Mouse (Mus musculus) ES-E14 (cell line): ENCODE data around the gene Epsti1. TPM values are rescaled to one million over a fixed set of nuclear protein-coding genes. Genes with fewer than 3 reads are reported as not detected.

Source experiments
- DNase-seq: peaks from one replicate; pipeline ENCODE4 v3.0.0-alpha.2; 2013; ENCODE audit warnings: low read depth, low spot score
- H3K27ac ChIP-seq: 2 replicates; pipeline ENCODE4 v1.5.1; 2012; ENCODE audit warnings: low read depth, mild to moderate bottlenecking, low read length, moderate library complexity, mixed read lengths; ENCODE audit not compliant: poor library complexity, insufficient read depth, severe bottlenecking
- H3K36me3 ChIP-seq: 2 replicates; pipeline ENCODE4 v1.6.1; 2012; ENCODE audit warnings: mild to moderate bottlenecking, low read length, moderate library complexity, mixed read lengths; ENCODE audit not compliant: control insufficient read depth, poor library complexity, insufficient read depth, severe bottlenecking
- H3K4me1 ChIP-seq, 2 experiments: fragments of 150-350 bp in 1 of 2; sonication (generic) in 1 of 2; 2 replicates each; pipeline ENCODE4 v1.6.1; 2012; ENCODE audit warnings: low read length in 2 of 2, mild to moderate bottlenecking in 1 of 2, mixed read lengths in 1 of 2; ENCODE audit not compliant: control insufficient read depth in 2 of 2, insufficient read depth in 2 of 2, poor library complexity in 1 of 2
- H3K4me3 ChIP-seq, 2 experiments: fragments of 150-350 bp in 1 of 2; sonication (generic) in 1 of 2; 2 replicates each; pipeline ENCODE4 v1.5.1; 2012; ENCODE audit warnings: low read length in 2 of 2, low read depth in 1 of 2, mild to moderate bottlenecking in 1 of 2, mixed read lengths in 1 of 2; ENCODE audit not compliant: insufficient read depth in 1 of 2, poor library complexity in 1 of 2, severe bottlenecking in 1 of 2
- H3K9ac ChIP-seq: 2 replicates; pipeline ENCODE4 v1.6.1; 2012; ENCODE audit warnings: low read depth, mild to moderate bottlenecking, low read length, mixed read lengths; ENCODE audit not compliant: poor library complexity, insufficient read depth, severe bottlenecking
- H3K9me3 ChIP-seq: fragments of 150-350 bp; sonication (generic); 2 replicates; pipeline ENCODE4 v1.6.1; 2012; ENCODE audit warnings: low read depth, mild to moderate bottlenecking, low read length; ENCODE audit not compliant: control insufficient read depth, insufficient read depth
- CHD2 ChIP-seq: IDR thresholded peaks from 2 replicates; pipeline ENCODE4 v1.6.1; 2014; ENCODE audit warnings: mild to moderate bottlenecking, low read depth, low read length, inconsistent platforms
- HCFC1 ChIP-seq: IDR thresholded peaks from 2 replicates; pipeline ENCODE4 v1.6.1; 2012; ENCODE audit warnings: low read length, inconsistent platforms, borderline replicate concordance; ENCODE audit not compliant: insufficient read depth
- MAFK ChIP-seq: IDR thresholded peaks from 2 replicates; pipeline ENCODE4 v1.6.1; 2014; ENCODE audit warnings: mild to moderate bottlenecking, low read depth, low read length, inconsistent platforms; ENCODE audit not compliant: insufficient read depth
- ZC3H11A ChIP-seq: IDR thresholded peaks from 2 replicates; pipeline ENCODE4 v1.6.1; 2012; ENCODE audit warnings: low read depth, mild to moderate bottlenecking, inconsistent platforms, low read length, borderline replicate concordance
- ZNF384 ChIP-seq: IDR thresholded peaks from 2 replicates; pipeline ENCODE4 v1.6.1; 2012; ENCODE audit warnings: low read depth, low read length, inconsistent platforms
- in situ Hi-C, 2 experiments: fragments of 600-800 bp; cut with MboI; formaldehyde crosslinking; loops; one replicate each; pipeline ENCODE4 v1.15.1; 2025; ENCODE audit warnings: low sequenced_read_pairs in 2 of 2, inconsistent platforms in 1 of 2; ENCODE audit not compliant: unreplicated experiment in 2 of 2
- total RNA-seq: library from RNA; depleted of rRNA; stranded (reverse); fragments of 300-350 nt; gene quantifications from 2 replicates; pipeline ENCODE4 v1.2.3, GENCODE M21; 2012

The Epsti1 gene
- total RNA-seq, 1 experiment: not detected

DNA sequence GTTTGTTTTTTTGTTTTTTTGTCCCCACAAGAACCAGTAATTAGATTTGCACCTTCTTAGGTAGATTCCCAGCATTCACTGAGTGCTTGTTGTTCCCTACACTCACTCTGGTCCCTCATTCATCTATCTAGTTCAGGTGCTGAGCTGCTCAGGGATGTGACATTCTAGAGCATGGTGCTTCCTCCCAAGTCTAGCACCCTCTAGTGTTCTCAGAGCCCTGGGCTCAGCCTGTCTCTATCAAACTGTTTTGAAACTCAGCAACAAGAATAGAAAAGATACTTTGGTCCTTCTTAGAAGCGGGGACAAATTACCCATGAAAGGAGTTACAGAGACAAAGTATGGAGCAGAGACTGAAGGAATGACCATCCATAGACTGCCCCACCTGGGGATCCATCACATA lies 37.1 kb downstream of the Epsti1 start:
- DNase-seq: no peak
- no peaks in the 10 kb centered on the region for H3K36me3 ChIP-seq
- no peaks in the 10 kb centered on the region for H3K9me3 ChIP-seq
- no peak overlapping the region for H3K9ac ChIP-seq
- no peak overlapping the region for H3K27ac ChIP-seq
- TF ChIP-seq ZNF384 (no peak), HCFC1 (no peak), ZC3H11A (no peak), CHD2 (no peak), MAFK (no peak)
- in situ Hi-C loops: loop anchor here in 1 of 2 experiments (25.0 kb wide), 1 partner anchor 804 kb away; no protein-coding TSS in a partner anchor
- no peak overlapping the region for H3K4me3 ChIP-seq
- H3K4me1 ChIP-seq: no peaks in the 10 kb centered on the region

DNA sequence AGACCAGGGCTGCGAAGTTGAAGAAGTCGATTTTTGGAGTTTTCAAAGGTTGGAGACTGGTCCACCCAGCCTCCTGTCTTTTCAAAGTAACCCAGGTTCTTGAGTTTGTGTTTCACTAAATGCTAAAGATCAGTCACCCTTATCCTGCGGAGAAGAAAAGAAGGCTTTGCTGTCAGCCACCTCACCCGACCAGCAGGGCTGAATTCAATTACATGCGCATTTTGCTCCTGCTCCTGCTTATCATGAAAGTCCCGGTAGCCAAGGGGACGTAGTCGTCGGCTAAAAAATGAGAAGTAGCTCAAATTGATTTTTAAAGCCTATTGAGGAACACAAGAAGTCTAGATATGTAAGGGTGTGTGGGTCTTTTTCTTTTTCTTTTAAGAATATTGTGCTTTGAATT lies 38.2 kb downstream of the Epsti1 start:
- TF ChIP-seq MAFK (no peak), CHD2 (no peak), HCFC1 (no peak), ZNF384 (no peak), ZC3H11A (no peak)
- no peaks in the 10 kb centered on the region for H3K4me1 ChIP-seq
- H3K36me3 ChIP-seq: no peaks in the 10 kb centered on the region
- H3K4me3 ChIP-seq: no peak overlapping the region
- H3K9ac ChIP-seq: no peak overlapping the region
- no peak overlapping the region for H3K27ac ChIP-seq
- DNase-seq: no peak
- in situ Hi-C loops: loop anchor here in 1 of 2 experiments (25.0 kb wide), 1 partner anchor 805 kb away; no protein-coding TSS in a partner anchor
- H3K9me3 ChIP-seq: no peaks in the 10 kb centered on the region

DNA sequence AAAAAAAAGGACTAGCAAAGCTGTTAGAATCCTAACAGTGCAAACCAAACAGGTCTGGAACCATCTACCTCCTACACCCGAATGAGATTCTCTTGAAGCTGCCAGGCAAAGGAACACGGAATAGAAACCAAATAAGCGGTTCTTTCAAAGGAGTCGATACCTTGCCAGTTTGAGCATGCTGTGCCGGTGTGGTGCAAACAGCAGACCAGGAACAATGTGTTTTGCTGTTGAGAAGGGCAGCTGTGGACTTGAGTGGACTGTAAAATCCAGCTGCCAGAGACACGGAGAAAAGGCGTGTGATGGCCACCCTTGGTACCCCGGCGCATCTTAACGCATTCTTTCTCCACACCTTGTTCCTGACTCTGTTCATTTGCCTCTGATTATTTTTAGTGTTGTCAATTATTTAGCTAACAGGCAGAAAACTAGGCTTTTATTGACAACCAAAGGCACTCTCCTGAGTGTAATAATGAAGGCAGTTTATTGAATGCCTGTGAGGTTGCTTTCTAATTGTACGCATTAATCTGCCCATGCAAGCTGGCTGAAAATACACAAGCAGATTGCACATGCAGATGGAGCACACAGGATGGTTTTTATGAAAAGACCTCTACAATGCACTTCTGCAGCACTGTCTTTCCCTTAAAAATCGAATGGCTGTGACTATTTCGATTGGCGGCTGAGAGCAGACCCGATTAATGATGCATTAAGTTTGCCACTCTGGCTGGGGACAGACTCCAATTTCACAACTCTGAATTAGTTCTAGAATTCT lies 38.9 kb downstream of the Epsti1 start:
- peak; percentile 58 for TF ChIP-seq ZNF384
- TF ChIP-seq CHD2: no peak
- no peak for TF ChIP-seq HCFC1
- TF ChIP-seq MAFK: no peak
- no peak for TF ChIP-seq ZC3H11A
- in situ Hi-C loops: loop anchor here in 1 of 2 experiments (25.0 kb wide), 1 partner anchor 806 kb away; no protein-coding TSS in a partner anchor
- no peak overlapping the region for H3K27ac ChIP-seq

DNA sequence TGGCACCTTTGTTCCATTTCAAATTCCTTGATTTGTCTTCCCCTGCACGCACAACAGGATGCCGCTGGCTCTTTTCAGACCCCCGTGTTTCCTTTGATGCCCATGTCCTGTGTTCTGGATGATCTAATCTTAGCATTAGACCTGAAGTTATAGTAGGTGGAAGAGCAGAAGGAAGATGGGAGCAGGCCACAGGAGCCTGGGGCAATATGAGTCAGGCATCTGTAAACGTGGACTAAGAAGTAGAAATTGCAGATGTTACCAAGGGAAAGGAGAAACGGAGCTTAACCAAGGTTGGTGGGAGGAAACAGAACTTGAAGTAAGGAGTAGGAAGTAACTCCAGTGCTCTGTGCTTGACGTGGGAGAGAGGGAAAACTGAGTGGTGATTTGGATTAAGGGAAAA lies 57.7 kb downstream of the Epsti1 start:
- Histone ChIP-seq H3K27ac (no peak overlapping the region), H3K4me3 (no peak overlapping the region)
- no peak for TF ChIP-seq CHD2

More for the DNA sequence above, 38.9 kb downstream of the Epsti1 start:
- Histone ChIP-seq H3K9ac (no peak overlapping the region), H3K36me3 (no peaks in the 10 kb centered on the region), H3K4me1 (no peaks in the 10 kb centered on the region), H3K9me3 (no peaks in the 10 kb centered on the region), H3K4me3 (no peak overlapping the region)
- no peak for DNase-seq

DNA sequence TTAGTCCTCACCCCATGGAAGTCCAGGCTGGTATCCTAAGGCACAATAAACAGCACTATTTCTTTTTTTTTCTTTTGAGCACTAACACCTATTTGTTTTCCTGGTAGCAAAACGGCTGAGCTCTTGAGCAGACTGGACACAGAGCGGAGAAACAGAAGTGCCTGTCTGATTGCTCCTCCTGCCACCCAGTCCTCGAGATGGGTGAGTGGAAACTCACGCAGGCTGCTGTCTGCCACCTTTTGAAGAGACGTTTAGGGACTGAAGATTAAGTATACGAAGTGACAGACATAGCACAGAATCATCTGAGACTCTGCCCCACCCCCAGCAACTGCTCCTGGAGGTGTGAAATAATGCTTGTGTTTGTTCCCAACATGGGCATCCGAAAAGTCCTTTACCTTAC lies 59.5 kb downstream of the Epsti1 start:
- H3K36me3 ChIP-seq: no peaks in the 10 kb centered on the region
- no peak for DNase-seq
- no peak overlapping the region for H3K4me3 ChIP-seq
- H3K4me1 ChIP-seq: no peaks in the 10 kb centered on the region
- H3K9me3 ChIP-seq: no peaks in the 10 kb centered on the region
- no peak for TF ChIP-seq HCFC1
- no peak for TF ChIP-seq CHD2
- TF ChIP-seq ZC3H11A: no peak
- TF ChIP-seq MAFK: no peak
- no peak for TF ChIP-seq ZNF384
- no peak overlapping the region for H3K27ac ChIP-seq
- in situ Hi-C loops: no loop called here
- H3K9ac ChIP-seq: no peak overlapping the region

More for the DNA sequence above, 57.7 kb downstream of the Epsti1 start:
- H3K4me1 ChIP-seq: no peaks in the 10 kb centered on the region
- H3K36me3 ChIP-seq: no peaks in the 10 kb centered on the region
- no peak overlapping the region for H3K9ac ChIP-seq
- no peak for DNase-seq
- in situ Hi-C loops: no loop called here
- H3K9me3 ChIP-seq: no peaks in the 10 kb centered on the region
